Mouse (Mus musculus) thymus, adult 2 months (tissue): ENCODE results near the gene Ripor3.

Experiments used
- CTCF ChIP-seq: fragments of 200-500 bp; IDR thresholded peaks from 2 replicates; pipeline ENCODE4 v1.5.1; 2012; ENCODE audit warnings: mild to moderate bottlenecking, control low read depth, low read length, moderate library complexity, borderline replicate concordance; ENCODE audit not compliant: control insufficient read depth, poor library complexity, insufficient read depth; ENCODE audit errors: extremely low read depth
- POLR2A ChIP-seq: fragments of 200-500 bp; IDR thresholded peaks from 2 replicates; pipeline ENCODE4 v1.6.1; 2012; ENCODE audit warnings: mild to moderate bottlenecking, low read length, control low read depth, moderate library complexity; ENCODE audit not compliant: control insufficient read depth, poor library complexity, insufficient read depth; ENCODE audit errors: extremely low read depth

DNA sequence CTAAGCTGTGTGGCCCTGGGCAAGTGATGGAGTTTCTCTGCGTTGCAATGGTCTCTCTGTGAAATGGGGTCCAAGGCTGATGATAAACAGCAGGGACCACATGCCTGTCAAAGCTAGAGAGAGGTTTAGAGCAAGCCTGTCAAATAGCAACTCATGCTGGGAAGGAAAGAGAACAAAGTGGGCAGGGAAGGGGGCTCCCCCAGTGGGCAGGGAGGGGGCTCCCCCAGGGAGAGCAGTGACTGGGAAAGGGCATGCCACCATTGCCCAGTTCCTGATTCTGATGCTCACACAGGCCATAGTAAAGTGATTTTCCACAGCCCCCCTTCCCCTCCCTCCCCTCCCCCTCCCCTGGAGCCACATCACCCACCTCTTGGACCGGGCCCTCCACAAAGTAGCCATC lies 7.5 kb downstream of the Ripor3 start:
- TF ChIP-seq POLR2A: no peak
- TF ChIP-seq CTCF: no peak
